Mouse (Mus musculus): Measurements from ENCODE around the gene Mgat5. TPM values are rescaled to one million over a fixed set of nuclear protein-coding genes. Genes with fewer than 3 reads are reported as not detected.

The Mgat5 gene
- total RNA-seq, 2 experiments from 2014 or later = 1.1 to 1.2 TPM

DNA sequence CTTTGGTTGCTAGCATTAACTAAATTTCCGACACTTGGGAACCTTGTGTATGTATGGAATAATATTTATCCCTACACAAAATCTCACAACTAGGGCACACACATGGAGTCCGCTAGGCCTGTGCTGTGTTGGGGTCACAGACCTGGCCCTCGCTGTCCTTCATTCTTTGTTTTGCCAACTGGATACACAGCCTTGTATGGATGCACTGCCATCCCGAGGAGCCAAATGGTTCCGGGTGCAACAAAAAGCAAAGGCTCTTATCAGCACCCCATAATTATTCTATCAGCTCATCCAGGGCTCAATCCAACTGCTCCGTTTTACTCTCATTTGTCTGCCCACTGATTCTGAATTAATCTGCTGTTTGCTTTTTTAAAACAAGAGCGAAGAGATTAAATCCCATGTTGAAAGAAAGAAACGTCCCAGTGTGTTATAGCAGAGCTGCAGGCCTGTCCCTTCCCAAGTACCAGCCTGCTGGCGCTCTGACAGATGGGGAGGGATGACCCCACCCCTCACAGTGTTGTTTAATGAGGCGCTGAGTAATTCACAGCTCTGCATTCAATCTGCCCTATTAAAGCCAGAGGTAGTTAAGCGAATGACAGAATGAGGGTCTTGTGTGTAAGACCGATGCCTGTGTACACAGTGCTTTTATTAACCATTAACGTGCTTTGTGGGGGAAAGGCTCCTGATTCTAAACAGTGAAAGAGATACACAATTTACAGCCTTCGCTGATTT lies 326.2 kb downstream of the Mgat5 start:
- intact Hi-C loops (cut with DNase I) = no loop called here
- no peak for DNase-seq

DNA sequence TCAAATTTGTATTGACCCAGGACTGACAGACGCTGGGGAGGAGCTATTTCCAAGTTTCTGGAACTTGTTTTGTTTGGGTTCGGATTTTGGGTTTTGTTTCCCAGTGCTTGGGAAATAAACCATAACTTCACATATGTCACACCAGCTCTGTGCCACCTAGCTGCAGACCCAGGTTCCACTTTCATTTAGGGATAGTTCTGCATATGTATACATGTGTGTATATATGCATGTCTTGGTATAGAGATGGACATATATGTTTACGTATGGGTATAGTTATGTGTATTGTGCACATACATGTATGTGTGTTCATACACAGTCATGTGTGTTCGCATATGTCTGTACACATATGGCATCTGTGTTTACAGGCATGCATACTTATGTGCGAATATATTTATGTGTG lies 326.9 kb downstream of the Mgat5 start:
- intact Hi-C loops (cut with DNase I) = no loop called here
- DNase-seq = no peak

DNA sequence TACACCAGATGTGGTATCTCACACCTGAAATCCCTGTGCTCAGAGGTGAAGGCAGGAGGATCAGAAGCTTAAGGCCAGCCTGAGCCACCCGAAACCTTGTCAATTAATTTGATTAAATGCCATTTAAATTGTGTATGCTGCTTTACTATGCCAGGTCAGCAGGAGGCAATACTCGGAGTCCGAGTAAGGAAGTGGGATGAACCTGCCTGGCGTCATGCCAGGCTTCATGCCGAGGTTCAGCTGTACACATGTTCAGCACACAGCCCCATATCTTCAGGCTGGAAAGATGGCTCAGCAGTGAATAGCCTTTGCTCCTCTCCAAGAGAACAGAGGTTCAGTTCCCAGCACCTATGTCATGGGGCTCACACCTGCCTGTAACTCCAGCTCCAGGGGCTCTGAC lies 331.6 kb downstream of the Mgat5 start:
- no peak for DNase-seq
- intact Hi-C loops (cut with DNase I) = no loop called here

DNA sequence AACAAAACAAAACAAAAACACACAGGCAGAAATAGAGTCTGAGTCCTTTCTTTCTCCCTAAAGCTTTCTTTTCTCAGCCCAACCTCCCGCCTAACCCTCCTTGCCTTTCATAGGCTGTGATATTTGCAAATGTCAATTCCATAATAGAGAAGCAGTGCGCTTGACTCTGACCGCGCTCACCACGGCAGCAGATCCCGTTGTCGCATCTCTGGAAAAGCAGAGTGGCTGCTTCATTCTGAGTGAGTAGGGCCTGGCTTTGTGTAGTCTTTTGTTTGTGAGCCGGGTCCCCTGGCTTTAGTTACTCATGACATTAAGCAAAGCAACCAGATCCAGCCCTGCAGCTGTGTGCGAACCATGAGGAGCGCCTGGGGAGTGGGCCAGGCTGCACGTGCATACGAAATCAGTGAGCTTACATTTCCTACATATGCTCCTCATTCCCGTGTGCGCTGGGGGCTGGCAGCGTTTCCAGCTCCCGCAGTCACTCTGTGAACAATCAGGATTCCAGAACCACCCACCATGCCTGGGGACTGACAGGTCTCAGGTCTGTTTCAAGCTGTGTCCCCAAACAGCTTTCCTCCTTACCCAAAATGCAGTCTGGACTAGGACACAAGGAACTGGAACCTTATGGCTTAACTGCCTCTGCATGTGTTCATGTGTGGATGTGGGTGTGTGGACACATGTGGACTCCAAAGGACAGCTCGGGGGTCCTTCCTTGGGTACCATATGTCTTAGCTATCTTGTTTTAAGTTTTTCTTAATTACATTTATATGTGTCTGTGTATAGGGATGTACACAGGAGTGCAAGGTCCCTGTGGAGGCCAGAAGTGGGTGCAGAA lies 332.6 kb downstream of the Mgat5 start:
- no peak for DNase-seq
- intact Hi-C loops (cut with DNase I) = no loop called here

Measured in gastrocnemius, postnatal 36 days (tissue).